ENCODE assay signal across 9 mouse cellular contexts in genomic region chr11:121231628-121232291, GRCm38 (mm10). TPM values are rescaled to one million over a fixed set of nuclear protein-coding genes. Genes with fewer than 3 reads are reported as not detected.
DNase-seq lines count a peak whose midpoint lies in the region; ATAC-seq lines count a peak whose summit lies in the region.
"Had no signal": no experiment of that assay in that cellular context is flagged by ENCODE, and none has a peak within 500 bp of the region (broad histone marks: within the 10 kb centered on the region; RNA-seq: fewer than 3 reads in every experiment).

No protein-coding gene starts in this region.

- no peaks in the 10 kb centered on the region for H3K9me3 ChIP-seq in embryonic facial prominence, embryonic 14.5 days (ENCODE audit: control insufficient read depth, low read length)
- no peaks in the 10 kb centered on the region for H3K9me3 ChIP-seq in embryonic facial prominence, embryonic 10.5 days
- no peaks in the 10 kb centered on the region for H3K9me3 ChIP-seq in neural tube, embryonic 14.5 days (ENCODE audit: control insufficient read depth, low read length)
- H3K9me3 ChIP-seq in neural tube, embryonic 15.5 days (replicated peaks): no peaks in the 10 kb centered on the region

- peaks cover 8% of the 10 kb centered on the region for H3K36me3 ChIP-seq in embryonic facial prominence, embryonic 14.5 days (ENCODE audit: control insufficient read depth, insufficient read depth, low read length)
- peaks cover 11% of the 10 kb centered on the region for H3K36me3 ChIP-seq in embryonic facial prominence, embryonic 10.5 days (replicated peaks)
- no peaks in the 10 kb centered on the region for H3K36me3 ChIP-seq in neural tube, embryonic 14.5 days (ENCODE audit: control insufficient read depth, insufficient read depth, low read length)
- peaks cover 5% of the 10 kb centered on the region; the same call in 1 of the 2 replicates for H3K36me3 ChIP-seq in neural tube, embryonic 15.5 days

- H3K27ac ChIP-seq in embryonic facial prominence, embryonic 14.5 days (replicated peaks; ENCODE audit: low read depth, low read length): no peak overlapping the region
- no peak overlapping the region for H3K27ac ChIP-seq in embryonic facial prominence, embryonic 10.5 days (replicated peaks)
- H3K27ac ChIP-seq in neural tube, embryonic 14.5 days (ENCODE audit: low read depth, low read length): no peak overlapping the region
- H3K27ac ChIP-seq in neural tube, embryonic 15.5 days (replicated peaks): no peak overlapping the region

- 52% methylated on average over 4 of the region's 4 CpGs for WGBS in embryonic facial prominence, embryonic 14.5 days
- WGBS in embryonic facial prominence, embryonic 10.5 days: 57% methylated on average over 4 of the region's 4 CpGs
- WGBS in neural tube, embryonic 14.5 days: 53% methylated on average over 4 of the region's 4 CpGs
- 46% methylated on average over 4 of the region's 4 CpGs for WGBS in neural tube, embryonic 15.5 days

- intact Hi-C loops in heart, postnatal 36 days (cut with DNase I): loop anchor here (10.0 kb wide), 1 partner anchor 473 kb away; the partner anchor contains the start of gene Metrnl

- no peak overlapping the region for H3K4me2 ChIP-seq in embryonic facial prominence, embryonic 14.5 days (ENCODE audit: low read depth, low read length)
- no peak overlapping the region for H3K4me2 ChIP-seq in neural tube, embryonic 14.5 days (ENCODE audit: low read depth, low read length)
- H3K4me2 ChIP-seq in neural tube, embryonic 15.5 days: no peak overlapping the region

- no peak for ATAC-seq in embryonic facial prominence, embryonic 14.5 days (ENCODE audit: low read depth)
- no peak for ATAC-seq in neural tube, embryonic 14.5 days (ENCODE audit: low read depth)
- no peak for ATAC-seq in neural tube, embryonic 15.5 days (ENCODE audit: low FRiP score)

- H3K9ac ChIP-seq in embryonic facial prominence, embryonic 14.5 days (ENCODE audit: low read depth, low read length): no peak overlapping the region
- 0 out of 2 replicates have a peak overlapping the region, but pooled peaks have one; percentile 25 for H3K9ac ChIP-seq in neural tube, embryonic 14.5 days (replicated peaks; ENCODE audit: low read depth, low read length)
- no peak overlapping the region for H3K9ac ChIP-seq in neural tube, embryonic 15.5 days (replicated peaks)

- peaks cover 25% of the 10 kb centered on the region for H3K4me1 ChIP-seq in embryonic facial prominence, embryonic 14.5 days (ENCODE audit: control insufficient read depth, insufficient read depth, low read length)
- peaks cover 30% of the 10 kb centered on the region for H3K4me1 ChIP-seq in embryonic facial prominence, embryonic 10.5 days
- peaks cover 13% of the 10 kb centered on the region for H3K4me1 ChIP-seq in neural tube, embryonic 14.5 days (ENCODE audit: control insufficient read depth, insufficient read depth, low read length)
- peaks cover 39% of the 10 kb centered on the region for H3K4me1 ChIP-seq in neural tube, embryonic 15.5 days

- H3K27me3 ChIP-seq in embryonic facial prominence, embryonic 14.5 days (replicated peaks; ENCODE audit: control insufficient read depth, insufficient read depth, low read length): no peaks in the 10 kb centered on the region
- H3K27me3 ChIP-seq in embryonic facial prominence, embryonic 10.5 days (replicated peaks; ENCODE audit: low read depth, poor library complexity, severe bottlenecking): no peaks in the 10 kb centered on the region
- no peaks in the 10 kb centered on the region for H3K27me3 ChIP-seq in neural tube, embryonic 14.5 days (ENCODE audit: control insufficient read depth, insufficient read depth, low read length)
- H3K27me3 ChIP-seq in neural tube, embryonic 15.5 days (replicated peaks): no peaks in the 10 kb centered on the region

- no peak overlapping the region for H3K4me3 ChIP-seq in embryonic facial prominence, embryonic 14.5 days (ENCODE audit: low read depth, low read length)
- H3K4me3 ChIP-seq in embryonic facial prominence, embryonic 10.5 days: no peak overlapping the region
- no peak overlapping the region for H3K4me3 ChIP-seq in neural tube, embryonic 14.5 days (ENCODE audit: low read depth, low read length)
- no peak overlapping the region for H3K4me3 ChIP-seq in neural tube, embryonic 15.5 days (replicated peaks)

- peak; percentile 40 for DNase-seq in embryonic facial prominence, embryonic 14.5 days (ENCODE audit: low spot score)
- DNase-seq in embryonic facial prominence, embryonic 10.5 days (ENCODE audit: low spot score): no peak
- peak; percentile 25 to 35 for DNase-seq in heart, postnatal 36 days
- DNase-seq in telencephalon, adult 2 months (ENCODE audit: low read depth, low spot score): peak; percentile 17
- no peak for DNase-seq in cerebellum, postnatal 14 days
- DNase-seq in spleen, postnatal 14 days (ENCODE audit: low spot score in 2 of 2): no peak
- DNase-seq: lung, adult 18-20 months had no signal

RNA-seq across cellular contexts. Expression of gene Cybc1, which starts 2.6 kb away (rescaled TPM):
- 40.0 and 42.3 TPM in 2 replicates for polyA plus RNA-seq in embryonic facial prominence, embryonic 14.5 days (2014; fragmentation: Nextera tagmentation; extraction: Ambion mirVana)
- polyA plus RNA-seq in embryonic facial prominence, embryonic 10.5 days (2016; fragmentation: Nextera tagmentation; extraction: Ambion mirVana): 29.4 and 31.4 TPM in 2 replicates
- polyA plus RNA-seq in neural tube, embryonic 14.5 days (2014; fragmentation: Nextera tagmentation; extraction: Ambion mirVana): 36.3 and 39.5 TPM in 2 replicates
- polyA plus RNA-seq in neural tube, embryonic 15.5 days (2015; fragmentation: Nextera tagmentation; extraction: Ambion mirVana): 35.7 and 38.9 TPM in 2 replicates
- total RNA-seq in heart, postnatal 36 days (2021): 10 to 100 TPM in 1 of 2 experiments, 1 to 10 TPM in 1; 7.5 to 10.9 TPM

RNA-seq across cellular contexts. Expression of gene Narf, which starts 5.3 kb away (rescaled TPM):
- polyA plus RNA-seq in embryonic facial prominence, embryonic 14.5 days (2014; fragmentation: Nextera tagmentation; extraction: Ambion mirVana): 42.1 and 43.8 TPM in 2 replicates
- 55.6 and 56.8 TPM in 2 replicates for polyA plus RNA-seq in embryonic facial prominence, embryonic 10.5 days (2016; fragmentation: Nextera tagmentation; extraction: Ambion mirVana)
- 93.2 and 96.5 TPM in 2 replicates for polyA plus RNA-seq in neural tube, embryonic 14.5 days (2014; fragmentation: Nextera tagmentation; extraction: Ambion mirVana)
- polyA plus RNA-seq in neural tube, embryonic 15.5 days (2015; fragmentation: Nextera tagmentation; extraction: Ambion mirVana): 85.9 and 99.1 TPM in 2 replicates
- total RNA-seq in heart, postnatal 36 days (2021): 100 to 1,000 TPM in 1 of 2 experiments, 10 to 100 TPM in 1; 97.1 to 105 TPM

RNA-seq across cellular contexts. Expression of gene Ogfod3, which starts 27.2 kb away (rescaled TPM):
- 23.4 and 25.4 TPM in 2 replicates for polyA plus RNA-seq in embryonic facial prominence, embryonic 14.5 days (2014; fragmentation: Nextera tagmentation; extraction: Ambion mirVana)
- 18.5 and 21.6 TPM in 2 replicates for polyA plus RNA-seq in embryonic facial prominence, embryonic 10.5 days (2016; fragmentation: Nextera tagmentation; extraction: Ambion mirVana)
- polyA plus RNA-seq in neural tube, embryonic 14.5 days (2014; fragmentation: Nextera tagmentation; extraction: Ambion mirVana): 27.2 and 32.0 TPM in 2 replicates
- 26.8 and 31.7 TPM in 2 replicates for polyA plus RNA-seq in neural tube, embryonic 15.5 days (2015; fragmentation: Nextera tagmentation; extraction: Ambion mirVana)
- 10 to 100 TPM; 14.7 to 19.1 TPM for total RNA-seq in heart, postnatal 36 days (2021)

RNA-seq across cellular contexts. Expression of gene Hexdc, which starts 27.5 kb away (rescaled TPM):
- polyA plus RNA-seq in embryonic facial prominence, embryonic 14.5 days (2014; fragmentation: Nextera tagmentation; extraction: Ambion mirVana): 7.3 and 9.0 TPM in 2 replicates
- polyA plus RNA-seq in embryonic facial prominence, embryonic 10.5 days (2016; fragmentation: Nextera tagmentation; extraction: Ambion mirVana): 5.1 and 5.5 TPM in 2 replicates
- 28.2 and 37.0 TPM in 2 replicates for polyA plus RNA-seq in neural tube, embryonic 14.5 days (2014; fragmentation: Nextera tagmentation; extraction: Ambion mirVana)
- 28.9 and 35.1 TPM in 2 replicates for polyA plus RNA-seq in neural tube, embryonic 15.5 days (2015; fragmentation: Nextera tagmentation; extraction: Ambion mirVana)
- 10 to 100 TPM in 1 of 2 experiments, 1 to 10 TPM in 1; 9.2 to 10.5 TPM for total RNA-seq in heart, postnatal 36 days (2021)

RNA-seq across cellular contexts. Expression of gene Foxk2, which starts 28.0 kb away (rescaled TPM):
- polyA plus RNA-seq in embryonic facial prominence, embryonic 14.5 days (2014; fragmentation: Nextera tagmentation; extraction: Ambion mirVana): 9.9 and 10.2 TPM in 2 replicates
- polyA plus RNA-seq in embryonic facial prominence, embryonic 10.5 days (2016; fragmentation: Nextera tagmentation; extraction: Ambion mirVana): 9.4 and 10.1 TPM in 2 replicates
- polyA plus RNA-seq in neural tube, embryonic 14.5 days (2014; fragmentation: Nextera tagmentation; extraction: Ambion mirVana): 15.1 and 16.5 TPM in 2 replicates
- 11.4 and 12.8 TPM in 2 replicates for polyA plus RNA-seq in neural tube, embryonic 15.5 days (2015; fragmentation: Nextera tagmentation; extraction: Ambion mirVana)
- total RNA-seq in heart, postnatal 36 days (2021): 10 to 100 TPM; 16.5 to 17.2 TPM

Comparison
In these comparisons a context has a peak if more than half of its experiments do, and no peak if none do; other contexts are left out.
1. DNase-seq: peak in embryonic facial prominence, embryonic 14.5 days (single experiment), heart, postnatal 36 days (2 of 2) and telencephalon, adult 2 months (single experiment); none in embryonic facial prominence, embryonic 10.5 days (single experiment), cerebellum, postnatal 14 days (0 of 2) and spleen, postnatal 14 days (0 of 2).